8 mouse cellular contexts compared by ENCODE assay signal in genomic region chr2:181521491-181521890, GRCm38 (mm10). TPM values are rescaled to one million over a fixed set of nuclear protein-coding genes. Genes with fewer than 3 reads are reported as not detected.
DNase-seq lines count a peak whose midpoint lies in the region; ATAC-seq and TF ChIP-seq lines count a peak whose summit lies in the region.

No protein-coding gene starts in this region.

- peaks cover 26% of the 10 kb centered on the region for H3K4me1 ChIP-seq in kidney, embryonic 15.5 days
- peaks cover 7% of the 10 kb centered on the region for H3K4me1 ChIP-seq in cortical plate, adult 2 months (ENCODE audit: control insufficient read depth, insufficient read depth, low read length)
- peaks cover 22% of the 10 kb centered on the region for H3K4me1 ChIP-seq in hindbrain, embryonic 16.5 days (ENCODE audit: control insufficient read depth, insufficient read depth, low read depth, low read length)
- H3K4me1 ChIP-seq in midbrain, embryonic 13.5 days (replicated peaks) = peaks cover 41% of the 10 kb centered on the region

- peak overlapping the region; percentile 66 for H3K4me2 ChIP-seq in kidney, embryonic 15.5 days
- peak overlapping the region; percentile 79 for H3K4me2 ChIP-seq in hindbrain, embryonic 16.5 days (ENCODE audit: low read length)
- H3K4me2 ChIP-seq in midbrain, embryonic 13.5 days (replicated peaks) = peak overlapping the region; percentile 62

- WGBS in kidney, embryonic 15.5 days = 43% methylated on average over 10 of the region's 10 CpGs
- WGBS in hindbrain, embryonic 16.5 days = 54% methylated on average over 10 of the region's 10 CpGs
- 61% methylated on average over 10 of the region's 10 CpGs for WGBS in midbrain, embryonic 13.5 days

- TF ChIP-seq CTCF in cortical plate, adult 2 months (IDR thresholded peaks at IDR 0.05; ENCODE audit: extremely low read depth, insufficient read depth, low read length) = no peak

- no peaks in the 10 kb centered on the region for H3K27me3 ChIP-seq in kidney, embryonic 15.5 days
- no peaks in the 10 kb centered on the region for H3K27me3 ChIP-seq in hindbrain, embryonic 16.5 days (replicated peaks; ENCODE audit: control insufficient read depth, insufficient read depth, low read length)
- no peaks in the 10 kb centered on the region for H3K27me3 ChIP-seq in midbrain, embryonic 13.5 days

- H3K9me3 ChIP-seq in kidney, embryonic 15.5 days (replicated peaks) = no peaks in the 10 kb centered on the region
- no peaks in the 10 kb centered on the region for H3K9me3 ChIP-seq in hindbrain, embryonic 16.5 days (ENCODE audit: control insufficient read depth, low read length)
- no peaks in the 10 kb centered on the region for H3K9me3 ChIP-seq in midbrain, embryonic 13.5 days

- no peak overlapping the region for H3K27ac ChIP-seq in kidney, embryonic 15.5 days
- H3K27ac ChIP-seq in cortical plate, adult 2 months (ENCODE audit: insufficient read depth, low read length) = no peak overlapping the region
- no peak overlapping the region for H3K27ac ChIP-seq in hindbrain, embryonic 16.5 days (ENCODE audit: low read depth, low read length)
- H3K27ac ChIP-seq in midbrain, embryonic 13.5 days = no peak overlapping the region

- DNase-seq in kidney, postnatal 10 days = no peak
- DNase-seq in urinary bladder, postnatal 36 days (ENCODE audit: low spot score in 2 of 2) = no peak
- DNase-seq in thymus, postnatal 0 days (ENCODE audit: low spot score) = no peak
- no peak for DNase-seq in kidney, adult 11 months

- H3K36me3 ChIP-seq in kidney, embryonic 15.5 days = peaks cover 20% of the 10 kb centered on the region
- H3K36me3 ChIP-seq in hindbrain, embryonic 16.5 days (ENCODE audit: control insufficient read depth, insufficient read depth, low read length) = peaks cover 4% of the 10 kb centered on the region
- H3K36me3 ChIP-seq in midbrain, embryonic 13.5 days = peaks cover 12% of the 10 kb centered on the region

- ATAC-seq in kidney, embryonic 15.5 days (replicated peaks; ENCODE audit: low FRiP score) = no peak
- ATAC-seq in hindbrain, embryonic 16.5 days = no peak
- ATAC-seq in midbrain, embryonic 13.5 days = no peak

- no peak for TF ChIP-seq POLR2A in cortical plate, adult 2 months (IDR thresholded peaks at IDR 0.05; ENCODE audit: extremely low read depth, insufficient read depth, low read length)

- peak overlapping the region; percentile 90 for H3K4me3 ChIP-seq in kidney, embryonic 15.5 days (replicated peaks)
- H3K4me3 ChIP-seq in cortical plate, adult 2 months (ENCODE audit: insufficient read depth, low read length) = peak overlapping the region; percentile 51; the same call in 1 of the 2 replicates
- peak overlapping the region; percentile 62 for H3K4me3 ChIP-seq in hindbrain, embryonic 16.5 days (ENCODE audit: low read length)
- H3K4me3 ChIP-seq in midbrain, embryonic 13.5 days (replicated peaks) = peak overlapping the region; percentile 96

- H3K9ac ChIP-seq in kidney, embryonic 15.5 days = peak overlapping the region; percentile 95
- peak overlapping the region; percentile 41 for H3K9ac ChIP-seq in hindbrain, embryonic 16.5 days (ENCODE audit: low read depth, low read length)
- peak overlapping the region; percentile 96 for H3K9ac ChIP-seq in midbrain, embryonic 13.5 days (replicated peaks)

RNA-seq across cellular contexts. Expression of gene Dnajc5, which starts 1.2 kb away (rescaled TPM):
- polyA plus RNA-seq in kidney, embryonic 15.5 days (2015; fragmentation: Nextera tagmentation; extraction: Ambion mirVana) = 84.4 and 88.6 TPM in 2 replicates
- 167 and 177 TPM in 2 replicates for polyA plus RNA-seq in cortical plate, adult 2 months (2012; rRNA removed)
- polyA plus RNA-seq in hindbrain, embryonic 16.5 days (2015; fragmentation: Nextera tagmentation; extraction: Ambion mirVana) = 284 and 286 TPM in 2 replicates
- polyA plus RNA-seq in midbrain, embryonic 13.5 days (2015; fragmentation: Nextera tagmentation; extraction: Ambion mirVana) = 198 and 209 TPM in 2 replicates
- polyA plus RNA-seq in thymus, postnatal 0 days (2015; fragmentation: Nextera tagmentation; extraction: Ambion mirVana) = 76.1 and 86.7 TPM in 2 replicates

RNA-seq across cellular contexts. Expression of gene Tpd52l2, which starts 24.5 kb away (rescaled TPM):
- polyA plus RNA-seq in kidney, embryonic 15.5 days (2015; fragmentation: Nextera tagmentation; extraction: Ambion mirVana) = 162 and 169 TPM in 2 replicates
- polyA plus RNA-seq in cortical plate, adult 2 months (2012; rRNA removed) = 112 and 120 TPM in 2 replicates
- 121 and 126 TPM in 2 replicates for polyA plus RNA-seq in hindbrain, embryonic 16.5 days (2015; fragmentation: Nextera tagmentation; extraction: Ambion mirVana)
- 116 and 121 TPM in 2 replicates for polyA plus RNA-seq in midbrain, embryonic 13.5 days (2015; fragmentation: Nextera tagmentation; extraction: Ambion mirVana)
- 118 and 124 TPM in 2 replicates for polyA plus RNA-seq in thymus, postnatal 0 days (2015; fragmentation: Nextera tagmentation; extraction: Ambion mirVana)

RNA-seq across cellular contexts. Expression of gene Abhd16b, which starts 28.5 kb away (rescaled TPM):
- 0.30 TPM in 1 of 2 replicates, not detected in the other for polyA plus RNA-seq in kidney, embryonic 15.5 days (2015; fragmentation: Nextera tagmentation; extraction: Ambion mirVana)
- not detected in 2 replicates for polyA plus RNA-seq in cortical plate, adult 2 months (2012; rRNA removed)
- 0.09 TPM in 1 of 2 replicates, not detected in the other for polyA plus RNA-seq in hindbrain, embryonic 16.5 days (2015; fragmentation: Nextera tagmentation; extraction: Ambion mirVana)
- not detected in 2 replicates for polyA plus RNA-seq in midbrain, embryonic 13.5 days (2015; fragmentation: Nextera tagmentation; extraction: Ambion mirVana)
- 0.14 TPM in 1 of 2 replicates, not detected in the other for polyA plus RNA-seq in thymus, postnatal 0 days (2015; fragmentation: Nextera tagmentation; extraction: Ambion mirVana)

Comparison
In these comparisons a context has a peak if more than half of its experiments do, and no peak if none do; other contexts are left out.
1. H3K9ac ChIP-seq: peak in every context shown above with its lines; median percentile 96 in midbrain, embryonic 13.5 days; 95 in kidney, embryonic 15.5 days; 41 in hindbrain, embryonic 16.5 days.